Mouse (Mus musculus) c-Kit-positive CD71-positive TER-119-negative erythroid progenitor cells, embryonic 14.5 days (primary cell): ENCODE measurements around the gene Gm14409.
"Not testable (repeated sequence)": the region's sequence is repeated elsewhere in the genome, so short reads cannot be mapped to it uniquely, and the experiment has no call there.

ENCODE experiments used
- DNase-seq: peaks from one replicate; pipeline ENCODE4 v3.0.0-alpha.2; 2013; ENCODE audit warnings: low read depth

Gm14409 gene

GRCm38 (mm10) chr2:177266936-177267335 lies at the start of gene Gm14409:
TSS of gene Gm14409 (minus strand) at chr2:177267036.
- not testable (repeated sequence) for DNase-seq

- not testable (repeated sequence) for DNase-seq
Measured at GRCm38 (mm10) chr2:177309627-177310026, 42.8 kb upstream of the Gm14409 start.

- DNase-seq = not testable (repeated sequence)
Measured at GRCm38 (mm10) chr2:177304980-177305379, 38.1 kb upstream of the Gm14409 start.

- DNase-seq = not testable (repeated sequence)
Measured at GRCm38 (mm10) chr2:177283701-177284100, 16.9 kb upstream of the Gm14409 start.

- DNase-seq = not testable (repeated sequence)
Measured at GRCm38 (mm10) chr2:177277754-177278153, 10.9 kb upstream of the Gm14409 start.

- DNase-seq = not testable (repeated sequence)
Measured at GRCm38 (mm10) chr2:177272237-177272636, 5.4 kb upstream of the Gm14409 start.

- not testable (repeated sequence) for DNase-seq
Measured at GRCm38 (mm10) chr2:177247449-177247848, 19.4 kb downstream of the Gm14409 start.

GRCm38 (mm10) chr2:177230461-177230860 lies 36.4 kb downstream of the Gm14409 start:
- DNase-seq = not testable (repeated sequence)
